Mouse (Mus musculus) testis, adult 2 months (tissue): Measurements from ENCODE around the gene Trip11.

Experiments
- CTCF ChIP-seq: fragments of 200-500 bp; IDR thresholded peaks from 2 replicates; pipeline ENCODE4 v1.5.1; 2012; ENCODE audit warnings: low read depth, mild to moderate bottlenecking, inconsistent platforms, low read length, moderate library complexity; ENCODE audit not compliant: control insufficient read depth, insufficient read depth, insufficient replicate concordance
- POLR2A ChIP-seq: fragments of 200-500 bp; IDR thresholded peaks from 2 replicates; pipeline ENCODE4 v1.6.1; 2012; ENCODE audit warnings: low read depth, mild to moderate bottlenecking, inconsistent platforms, low read length, moderate library complexity; ENCODE audit not compliant: control insufficient read depth

DNA sequence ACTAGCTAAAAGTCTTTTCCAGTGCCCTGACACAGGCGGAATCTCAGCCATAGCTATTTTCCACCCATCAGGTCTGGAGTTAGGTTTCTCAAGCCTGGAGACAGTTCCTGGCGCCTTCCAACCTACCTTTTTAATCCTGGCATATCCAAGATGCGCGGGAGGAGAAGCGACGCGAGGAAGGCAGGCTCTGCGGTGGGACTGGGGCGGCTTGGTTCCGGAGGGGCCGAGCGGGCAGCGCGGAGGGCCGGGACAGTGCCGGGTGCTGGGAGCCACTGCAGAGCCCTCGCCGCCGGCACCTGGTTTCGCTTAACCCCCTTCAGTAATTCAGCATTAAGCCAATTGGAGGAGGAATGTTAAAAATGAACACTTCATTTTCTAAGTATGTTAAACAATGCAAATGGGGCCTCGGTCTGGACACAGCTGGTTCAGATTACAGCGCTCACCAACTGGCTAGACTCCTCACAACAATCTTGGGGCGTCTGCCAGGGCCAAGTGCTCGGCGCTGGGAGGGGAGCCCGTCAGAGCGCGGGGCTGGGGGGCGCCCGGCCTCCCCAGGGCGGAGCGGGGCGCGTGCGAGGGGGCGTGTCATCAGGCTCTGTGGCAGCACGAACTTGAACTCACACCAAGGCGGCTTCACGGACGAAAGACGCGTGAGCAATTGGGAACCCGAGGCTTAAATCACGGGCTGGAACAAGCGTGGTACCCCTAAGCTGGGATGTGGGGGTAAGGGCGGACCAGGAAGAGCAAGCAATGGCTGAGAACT lies 94.3 kb downstream of the Trip11 start, which contains the start of gene Fbln5:
- no peak for TF ChIP-seq POLR2A
- no peak for TF ChIP-seq CTCF
